Mouse (Mus musculus) cerebellum, adult 2 months (tissue): Measurements from ENCODE around the gene Dydc2.

Experiments
- CTCF ChIP-seq: fragments of 200-500 bp; IDR thresholded peaks from 2 replicates; pipeline ENCODE4 v1.5.1; 2011; ENCODE audit warnings: low read depth, mild to moderate bottlenecking, control low read depth, low read length, moderate library complexity, borderline replicate concordance; ENCODE audit not compliant: insufficient read depth
- POLR2A ChIP-seq: fragments of 200-500 bp; IDR thresholded peaks from 2 replicates; pipeline ENCODE4 v1.6.1; 2011; ENCODE audit warnings: low read length, control low read depth, borderline replicate concordance; ENCODE audit not compliant: insufficient read depth

DNA sequence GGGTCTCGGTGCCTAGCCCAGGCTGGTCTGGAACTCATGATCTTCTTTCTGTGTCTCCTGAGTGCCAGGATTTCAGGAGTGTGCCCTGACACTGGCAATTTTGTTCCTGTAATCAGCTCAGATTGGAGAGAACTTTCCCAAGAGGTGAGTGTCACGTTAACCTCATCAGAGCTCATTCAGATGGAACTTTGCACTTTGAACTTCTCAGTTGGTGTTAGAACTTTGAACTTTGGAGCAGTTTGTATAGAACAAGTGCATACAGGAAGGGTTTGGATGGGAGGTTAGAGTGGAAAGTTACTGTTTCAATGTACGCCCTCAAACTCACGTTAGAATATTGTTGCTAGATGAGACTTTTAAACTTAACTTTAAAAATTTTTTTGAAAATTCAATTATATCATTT is 39.7 kb downstream of the Dydc2 start:
- TF ChIP-seq CTCF (no peak), POLR2A (no peak)
